In genomic region chr11:90032807-90033206, GRCm38 (mm10) we compare ENCODE assay signal across 8 mouse cellular contexts. TPM values are rescaled to one million over a fixed set of nuclear protein-coding genes. Genes with fewer than 3 reads are reported as not detected.
A peak's percentile ranks its signal among the peaks of the same experiment; 100 is the strongest.
DNase-seq lines count a peak whose midpoint lies in the region; ATAC-seq lines count a peak whose summit lies in the region.

No protein-coding gene starts in this region.

- peaks cover 37% of the 10 kb centered on the region for H3K4me1 ChIP-seq in kidney, embryonic 16.5 days (ENCODE audit: insufficient read depth, low read length)
- H3K4me1 ChIP-seq in forebrain, embryonic 13.5 days = peaks cover 24% of the 10 kb centered on the region
- peaks cover 9% of the 10 kb centered on the region for H3K4me1 ChIP-seq in intestine, embryonic 16.5 days (ENCODE audit: control insufficient read depth, insufficient read depth, low read length)
- no peaks in the 10 kb centered on the region; the same call in 1 of the 2 replicates for H3K4me1 ChIP-seq in neural tube, embryonic 14.5 days (ENCODE audit: control insufficient read depth, insufficient read depth, low read length)

- peak overlapping the region; percentile 66 for H3K4me2 ChIP-seq in kidney, embryonic 16.5 days (replicated peaks; ENCODE audit: low read depth, low read length)
- peak overlapping the region; percentile 1; the same call in 1 of the 2 replicates for H3K4me2 ChIP-seq in forebrain, embryonic 13.5 days
- peak overlapping the region; percentile 51 for H3K4me2 ChIP-seq in intestine, embryonic 16.5 days (ENCODE audit: low read depth, low read length)
- H3K4me2 ChIP-seq in neural tube, embryonic 14.5 days (ENCODE audit: low read depth, low read length) = peak overlapping the region; percentile 27

- DNase-seq in kidney, adult 9 months = no peak
- no peak for DNase-seq in layer of hippocampus, postnatal 10 days (ENCODE audit: low spot score in 2 of 2)
- no peak for DNase-seq in frontal cortex, postnatal 10 days (ENCODE audit: low spot score in 2 of 2)
- no peak for DNase-seq in ovary, postnatal 10 days (ENCODE audit: low spot score)

- no peak for ATAC-seq in kidney, embryonic 16.5 days (ENCODE audit: low FRiP score, low TSS enrichment)
- ATAC-seq in forebrain, embryonic 13.5 days = no peak
- no peak for ATAC-seq in intestine, embryonic 16.5 days
- ATAC-seq in neural tube, embryonic 14.5 days (ENCODE audit: low read depth) = no peak

- peaks cover 8% of the 10 kb centered on the region for H3K9me3 ChIP-seq in kidney, embryonic 16.5 days (ENCODE audit: low read length)
- no peaks in the 10 kb centered on the region; the same call in 1 of the 2 replicates for H3K9me3 ChIP-seq in forebrain, embryonic 13.5 days (replicated peaks)
- no peaks in the 10 kb centered on the region for H3K9me3 ChIP-seq in intestine, embryonic 16.5 days (ENCODE audit: control insufficient read depth, low read length)
- no peaks in the 10 kb centered on the region for H3K9me3 ChIP-seq in neural tube, embryonic 14.5 days (ENCODE audit: control insufficient read depth, low read length)

- no peak overlapping the region for H3K27ac ChIP-seq in kidney, embryonic 16.5 days (ENCODE audit: low read length)
- no peak overlapping the region for H3K27ac ChIP-seq in forebrain, embryonic 13.5 days
- H3K27ac ChIP-seq in intestine, embryonic 16.5 days (ENCODE audit: low read length) = no peak overlapping the region
- no peak overlapping the region for H3K27ac ChIP-seq in neural tube, embryonic 14.5 days (ENCODE audit: low read depth, low read length)

- H3K36me3 ChIP-seq in kidney, embryonic 16.5 days (ENCODE audit: insufficient read depth, low read length) = peaks cover 6% of the 10 kb centered on the region; the same call in 1 of the 2 replicates
- H3K36me3 ChIP-seq in forebrain, embryonic 13.5 days (ENCODE audit: poor library complexity, severe bottlenecking) = no peaks in the 10 kb centered on the region
- H3K36me3 ChIP-seq in intestine, embryonic 16.5 days (ENCODE audit: control insufficient read depth, insufficient read depth, low read length) = 0 out of 2 replicates have a peak, but pooled peaks cover 3% of the 10 kb centered on the region
- no peaks in the 10 kb centered on the region for H3K36me3 ChIP-seq in neural tube, embryonic 14.5 days (ENCODE audit: control insufficient read depth, insufficient read depth, low read length)

- H3K4me3 ChIP-seq in kidney, embryonic 16.5 days (ENCODE audit: low read length) = peak overlapping the region; percentile 52
- no peak overlapping the region for H3K4me3 ChIP-seq in forebrain, embryonic 13.5 days
- H3K4me3 ChIP-seq in intestine, embryonic 16.5 days (ENCODE audit: low read length) = peak overlapping the region; percentile 29
- no peak overlapping the region for H3K4me3 ChIP-seq in neural tube, embryonic 14.5 days (ENCODE audit: low read depth, low read length)

- H3K27me3 ChIP-seq in kidney, embryonic 16.5 days (ENCODE audit: insufficient read depth, low read length) = peaks cover 8% of the 10 kb centered on the region; the same call in 1 of the 2 replicates
- H3K27me3 ChIP-seq in forebrain, embryonic 13.5 days = peaks cover 12% of the 10 kb centered on the region
- H3K27me3 ChIP-seq in intestine, embryonic 16.5 days (replicated peaks; ENCODE audit: control insufficient read depth, insufficient read depth, low read length) = peaks cover 8% of the 10 kb centered on the region; the same call in 1 of the 2 replicates
- H3K27me3 ChIP-seq in neural tube, embryonic 14.5 days (ENCODE audit: control insufficient read depth, insufficient read depth, low read length) = no peaks in the 10 kb centered on the region

- WGBS in kidney, embryonic 16.5 days = 12% methylated on average over 8 of the region's 8 CpGs
- WGBS in forebrain, embryonic 13.5 days = 28% methylated on average over 8 of the region's 8 CpGs
- WGBS in intestine, embryonic 16.5 days = 12% methylated on average over 8 of the region's 8 CpGs
- WGBS in neural tube, embryonic 14.5 days = 18% methylated on average over 8 of the region's 8 CpGs

- H3K9ac ChIP-seq in kidney, embryonic 16.5 days (replicated peaks; ENCODE audit: low read length) = peak overlapping the region; percentile 48; the same call in 1 of the 2 replicates
- H3K9ac ChIP-seq in forebrain, embryonic 13.5 days = no peak overlapping the region
- peak overlapping the region; percentile 27; the same call in 1 of the 2 replicates for H3K9ac ChIP-seq in intestine, embryonic 16.5 days (ENCODE audit: low read depth, low read length)
- H3K9ac ChIP-seq in neural tube, embryonic 14.5 days (replicated peaks; ENCODE audit: low read depth, low read length) = 0 out of 2 replicates have a peak overlapping the region, but pooled peaks have one; percentile 37

RNA-seq across cellular contexts. Expression of gene Tmem100, which starts 2.7 kb away (rescaled TPM):
- polyA plus RNA-seq in kidney, embryonic 16.5 days (2015; fragmentation: Nextera tagmentation; extraction: Ambion mirVana) = 20.8 and 23.3 TPM in 2 replicates
- polyA plus RNA-seq in forebrain, embryonic 13.5 days (2015; fragmentation: Nextera tagmentation; extraction: Ambion mirVana) = 4.8 and 5.0 TPM in 2 replicates
- 13.1 and 13.4 TPM in 2 replicates for polyA plus RNA-seq in intestine, embryonic 16.5 days (2015; fragmentation: Nextera tagmentation; extraction: Ambion mirVana)
- 25.1 and 25.5 TPM in 2 replicates for polyA plus RNA-seq in neural tube, embryonic 14.5 days (2014; fragmentation: Nextera tagmentation; extraction: Ambion mirVana)
- total RNA-seq in layer of hippocampus, postnatal 10 days (2021) = 10 to 100 TPM; 28.2 to 30.1 TPM

RNA-seq across cellular contexts. Expression of gene Pctp, which starts 30.1 kb away (rescaled TPM):
- polyA plus RNA-seq in kidney, embryonic 16.5 days (2015; fragmentation: Nextera tagmentation; extraction: Ambion mirVana) = 14.3 and 15.8 TPM in 2 replicates
- polyA plus RNA-seq in forebrain, embryonic 13.5 days (2015; fragmentation: Nextera tagmentation; extraction: Ambion mirVana) = 2.6 TPM in 2 replicates
- 24.5 and 25.4 TPM in 2 replicates for polyA plus RNA-seq in intestine, embryonic 16.5 days (2015; fragmentation: Nextera tagmentation; extraction: Ambion mirVana)
- 0.90 and 1.5 TPM in 2 replicates for polyA plus RNA-seq in neural tube, embryonic 14.5 days (2014; fragmentation: Nextera tagmentation; extraction: Ambion mirVana)
- under 1 TPM; 0.78 to 0.80 TPM for total RNA-seq in layer of hippocampus, postnatal 10 days (2021)

Comparison
In these comparisons a context has a peak if more than half of its experiments do, and no peak if none do; other contexts are left out.
1. H3K4me2 ChIP-seq: peak in every context shown above with its lines; median percentile 66 in kidney, embryonic 16.5 days; 51 in intestine, embryonic 16.5 days; 27 in neural tube, embryonic 14.5 days; 1 in forebrain, embryonic 13.5 days.
2. H3K4me3 ChIP-seq: peak in kidney, embryonic 16.5 days (single experiment) and intestine, embryonic 16.5 days (single experiment); none in forebrain, embryonic 13.5 days (single experiment) and neural tube, embryonic 14.5 days (single experiment).